Mouse (Mus musculus): ENCODE results near the gene Fam205a2.
"Not testable (repeated sequence)": the region's sequence is repeated elsewhere in the genome, so short reads cannot be mapped to it uniquely, and the experiment has no call there.

Gene Fam205a2

DNA sequence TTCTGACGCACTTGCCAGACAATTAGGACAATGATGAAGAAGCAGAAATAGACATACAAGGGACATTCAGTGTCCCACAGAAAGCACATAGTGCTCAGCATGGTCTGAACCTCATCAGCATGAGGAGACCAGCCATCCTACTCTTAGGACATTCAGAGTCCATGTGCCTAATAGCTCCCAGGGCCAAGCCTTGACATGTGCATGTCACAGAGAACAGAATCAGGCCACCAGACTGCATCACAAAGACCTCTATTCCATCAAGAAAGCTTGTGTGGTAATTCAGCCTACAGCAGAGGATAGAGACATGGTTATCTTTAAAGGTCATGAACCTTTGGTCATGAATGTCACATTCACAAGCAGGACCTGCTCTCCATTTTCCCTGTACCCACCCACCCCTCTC, at the start of gene Fam205a2:
Fam205a2 (minus strand) TSS at position 101 of the 400 bp plus-strand sequence.
- DNase-seq (ENCODE audit: low spot score), result not testable (repeated sequence)
